Mouse (Mus musculus) megakaryocyte, embryonic 14.5 days (primary cell): Measurements from ENCODE around the gene Mfsd1. TPM values are rescaled to one million over a fixed set of nuclear protein-coding genes. Genes with fewer than 3 reads are reported as not detected.

Experiments
- H3K27me3 ChIP-seq: replicated peaks from 2 replicates; pipeline ENCODE3; 2012; ENCODE audit warnings: inconsistent platforms
- H3K36me3 ChIP-seq: replicated peaks from 2 replicates; pipeline ENCODE3; 2012; ENCODE audit warnings: low read length, inconsistent platforms, mixed read lengths
- H3K4me1 ChIP-seq: 2 replicates; pipeline ENCODE4 v1.6.1; 2012; ENCODE audit warnings: inconsistent platforms
- H3K4me3 ChIP-seq: replicated peaks from 2 replicates; pipeline ENCODE3; 2012; ENCODE audit warnings: moderate library complexity, mild to moderate bottlenecking, inconsistent platforms
- H3K9me3 ChIP-seq: 2 replicates; pipeline ENCODE4 v1.6.1; 2012; ENCODE audit warnings: inconsistent platforms
- FLI1 ChIP-seq: IDR thresholded peaks from 2 replicates; pipeline ENCODE4 v1.6.1; 2012; ENCODE audit warnings: low read length, inconsistent platforms, mixed read lengths
- GATA1 ChIP-seq: IDR thresholded peaks from 3 replicates; pipeline ENCODE4 v1.6.1; 2012; ENCODE audit warnings: mixed read lengths, low read length, inconsistent platforms, borderline replicate concordance
- polyA plus RNA-seq: library from polyadenylated mRNA; stranded (reverse); fragments of >175 nt; gene quantifications from 2 replicates; pipeline ENCODE4 v1.2.3, GENCODE M21; 2012; ENCODE audit warnings: low replicate concordance; ENCODE audit not compliant: insufficient read depth

Gene Mfsd1
- polyA plus RNA-seq, 1 experiment: 9.7 TPM

GRCm38 (mm10) chr3:67601616-67602138 lies 19.1 kb downstream of the Mfsd1 start:
- no peak overlapping the region for H3K4me3 ChIP-seq
- H3K4me1 ChIP-seq: no peaks in the 10 kb centered on the region
- H3K27me3 ChIP-seq: no peaks in the 10 kb centered on the region
- peaks cover 69% of the 10 kb centered on the region for H3K36me3 ChIP-seq
- no peaks in the 10 kb centered on the region for H3K9me3 ChIP-seq
- TF ChIP-seq GATA1: no peak
- TF ChIP-seq FLI1: no peak

DNA sequence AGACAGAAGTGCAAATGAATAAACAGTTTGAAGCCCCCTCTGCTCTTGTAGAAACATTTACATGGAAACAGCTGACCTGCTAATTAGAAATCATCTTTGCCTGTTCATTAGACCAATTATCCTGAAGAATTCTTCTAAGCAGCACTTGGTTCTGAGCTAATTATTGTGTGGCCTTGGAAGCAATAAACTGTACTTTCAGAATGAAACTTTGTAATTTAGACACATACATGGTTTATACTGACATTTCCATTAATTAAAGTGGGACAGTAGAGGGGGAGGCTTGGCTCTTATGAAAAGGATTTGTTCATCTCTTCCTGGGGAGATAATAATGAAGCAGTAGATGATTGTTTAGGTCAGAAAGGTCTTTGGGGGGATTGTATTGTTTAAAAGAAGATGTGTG lies 35.7 kb downstream of the Mfsd1 start:
- TF ChIP-seq FLI1 (no peak), GATA1 (no peak)
- no peaks in the 10 kb centered on the region for H3K4me1 ChIP-seq
- H3K27me3 ChIP-seq: peaks cover 5% of the 10 kb centered on the region
- peaks cover 6% of the 10 kb centered on the region; the same call in 1 of the 2 replicates for H3K9me3 ChIP-seq
- H3K4me3 ChIP-seq: no peak overlapping the region
- no peaks in the 10 kb centered on the region for H3K36me3 ChIP-seq

DNA sequence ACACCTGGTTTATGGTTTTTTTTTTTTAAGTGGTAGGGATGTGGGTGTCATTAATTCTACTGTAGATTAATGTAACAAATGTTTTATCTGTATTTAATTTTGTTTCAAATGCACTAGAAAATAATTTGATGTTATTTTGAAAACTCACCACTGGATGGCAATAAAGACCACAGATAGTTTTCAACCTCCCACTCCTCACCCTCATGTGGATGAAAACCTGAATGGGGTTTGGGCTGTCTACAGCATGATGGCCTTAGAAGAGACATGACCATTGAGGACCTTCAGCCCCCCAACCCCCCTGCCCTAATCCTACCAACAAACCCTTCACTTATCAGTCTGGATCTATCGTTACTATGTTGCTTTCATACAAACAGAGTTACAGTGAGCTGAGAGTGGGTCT lies 42.1 kb downstream of the Mfsd1 start:
- TF ChIP-seq GATA1: no peak
- TF ChIP-seq FLI1: no peak
- Histone ChIP-seq H3K27me3 (no peaks in the 10 kb centered on the region), H3K9me3 (peaks cover 6% of the 10 kb centered on the region; the same call in 1 of the 2 replicates), H3K4me3 (no peak overlapping the region), H3K4me1 (no peaks in the 10 kb centered on the region), H3K36me3 (no peaks in the 10 kb centered on the region)

- Histone ChIP-seq H3K36me3 (no peaks in the 10 kb centered on the region), H3K9me3 (peaks cover 4% of the 10 kb centered on the region; the same call in 1 of the 2 replicates), H3K4me3 (no peak overlapping the region), H3K4me1 (no peaks in the 10 kb centered on the region), H3K27me3 (no peaks in the 10 kb centered on the region)
- TF ChIP-seq FLI1: no peak
- TF ChIP-seq GATA1: no peak
Observed at GRCm38 (mm10) chr3:67643135-67643534, 60.6 kb downstream of the Mfsd1 start.

DNA sequence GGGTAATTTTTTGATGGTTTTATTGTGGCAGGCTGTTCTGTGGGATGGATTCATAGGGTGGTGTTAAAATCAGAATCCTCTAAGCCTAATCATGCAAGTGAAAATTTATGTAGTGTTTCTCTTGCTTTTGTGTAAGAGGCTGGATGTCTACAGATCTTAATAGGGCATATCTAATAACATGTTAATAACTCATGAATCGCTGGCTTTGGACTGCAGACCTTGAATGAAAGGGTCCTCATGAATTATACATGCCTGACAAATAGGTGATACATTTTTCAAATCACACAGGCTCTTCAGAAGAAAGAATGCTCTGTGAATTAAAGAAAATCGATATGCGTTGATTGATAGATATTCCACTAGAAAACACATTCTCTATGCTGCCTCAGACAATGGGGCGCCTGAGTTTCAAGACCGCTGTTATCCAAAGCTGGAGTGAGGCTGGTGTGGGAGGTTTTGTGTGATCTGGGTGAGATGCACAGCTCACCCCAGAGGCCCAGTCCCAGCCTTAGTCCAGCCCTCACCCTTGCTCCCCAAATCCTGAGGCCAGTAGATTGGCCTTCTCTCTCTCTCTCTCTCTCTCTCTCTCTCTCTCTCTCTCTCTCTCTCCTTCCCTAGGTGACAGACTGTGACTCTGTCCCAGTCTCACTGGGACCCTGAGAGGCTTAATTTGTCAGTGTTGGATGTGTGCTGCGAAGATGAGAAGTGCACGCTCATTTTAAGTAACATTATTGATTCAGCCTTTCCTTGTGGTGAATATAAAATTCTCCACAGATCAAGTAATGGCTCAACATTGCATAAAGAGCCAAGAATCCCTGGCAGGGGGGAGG lies 63.3 kb downstream of the Mfsd1 start:
- Histone ChIP-seq H3K9me3 (peaks cover 4% of the 10 kb centered on the region; the same call in 1 of the 2 replicates), H3K4me1 (no peaks in the 10 kb centered on the region), H3K27me3 (no peaks in the 10 kb centered on the region)

More for the DNA sequence above, 63.3 kb downstream of the Mfsd1 start:
- H3K36me3 ChIP-seq: no peaks in the 10 kb centered on the region
- TF ChIP-seq FLI1 (no peak), GATA1 (no peak)
- H3K4me3 ChIP-seq: no peak overlapping the region

Other genes starting within 250 kb of the Mfsd1 start
- gene Mlf1, start 208.6 kb upstream of the Mfsd1 start, polyA plus RNA-seq: 1.2 TPM in 1 of 2 replicates, not detected in the other
- gene Gm17402, start 207.6 kb upstream of the Mfsd1 start, polyA plus RNA-seq: not detected in 2 replicates
- 0.86 and 4.0 TPM in 2 replicates for gene Gfm1, start 152.6 kb upstream of the Mfsd1 start, polyA plus RNA-seq
- gene Lxn, start 118.8 kb upstream of the Mfsd1 start, polyA plus RNA-seq: 27.8 and 42.4 TPM in 2 replicates
- gene Rarres1, start 67.2 kb upstream of the Mfsd1 start, polyA plus RNA-seq: not detected in 2 replicates